Mouse (Mus musculus): ENCODE measurements around the gene Neurog3. TPM values are rescaled to one million over a fixed set of nuclear protein-coding genes. Genes with fewer than 3 reads are reported as not detected.

Neurog3 gene
- total and polyA plus RNA-seq, 3 experiments: not detected

- intact Hi-C loops (cut with DNase I): no loop called here
- peaks cover 4% of the 10 kb centered on the region for H3K27me3 ChIP-seq (ENCODE audit: control insufficient read depth, insufficient read depth, low read length)
- no peak for TF ChIP-seq EP300 (IDR thresholded peaks at IDR 0.05; ENCODE audit: insufficient read depth, low read depth, low read length)
- TF ChIP-seq CTCF (IDR thresholded peaks at IDR 0.05): no peak
- no peak for TF ChIP-seq POLR2A (IDR thresholded peaks at IDR 0.05; ENCODE audit: insufficient read depth, low read depth, low read length)
These were observed 25.8 kb upstream of the Neurog3 start for GRCm38 (mm10) chr10:62107048-62107447.

DNA sequence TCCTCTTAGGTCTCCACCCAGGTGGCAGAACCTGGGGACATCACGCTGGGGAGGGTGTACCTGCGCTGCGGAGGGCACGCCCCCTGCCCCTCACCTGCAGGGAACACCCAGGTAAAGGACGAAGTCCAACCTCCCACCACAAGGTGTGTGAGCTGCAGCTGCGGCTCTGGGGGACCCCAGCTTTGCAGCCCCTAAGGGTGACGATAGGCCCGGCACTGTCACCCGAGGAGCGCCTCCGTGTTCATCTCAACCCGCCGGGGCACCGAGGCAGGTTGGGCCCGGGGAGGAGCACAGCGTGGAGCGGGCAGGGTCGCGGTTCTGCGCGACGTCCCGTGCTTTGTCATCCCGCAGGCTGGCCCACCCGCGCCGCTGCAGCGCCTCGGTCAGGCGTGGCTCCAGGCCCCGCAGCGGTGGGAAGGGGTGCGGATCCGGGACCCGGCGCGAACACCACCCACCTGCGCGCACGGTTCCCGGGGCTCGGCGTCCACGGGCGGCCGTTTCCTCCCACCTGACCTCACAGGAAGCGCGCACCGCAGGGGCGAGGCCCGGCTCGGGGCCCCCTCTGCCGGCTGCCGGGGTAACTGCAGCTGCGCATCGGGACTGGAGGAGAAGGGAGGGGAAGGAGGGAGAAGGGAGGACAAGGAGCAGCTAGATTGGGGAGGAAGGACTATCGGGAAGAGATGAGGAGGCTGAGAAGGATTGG, 22.2 kb upstream of the Neurog3 start:
- under 1% methylated on average over 57 of the region's 57 CpGs for WGBS
- TF ChIP-seq EP300 (IDR thresholded peaks at IDR 0.05; ENCODE audit: insufficient read depth, low read depth, low read length) (no peak), CTCF (IDR thresholded peaks at IDR 0.05) (peak; percentile 98; the same call in 1 of the 2 replicates)
- H3K36me3 ChIP-seq (ENCODE audit: control insufficient read depth, insufficient read depth, low read length): no peaks in the 10 kb centered on the region
- no peaks in the 10 kb centered on the region for H3K79me2 ChIP-seq (replicated peaks; ENCODE audit: control insufficient read depth, insufficient read depth, low read length)
- H3K4me3 ChIP-seq: peak overlapping the region; percentile 77
- peak overlapping the region; percentile 94 for H3K9ac ChIP-seq (ENCODE audit: low read depth, low read length)
- H3K4me1 ChIP-seq (ENCODE audit: control insufficient read depth, insufficient read depth, low read length): no peaks in the 10 kb centered on the region
- peak overlapping the region; percentile 28; the same call in 1 of the 2 replicates for H3K27ac ChIP-seq
- intact Hi-C loops (cut with DNase I): no loop called here
- peak; percentile 78 to 85 for DNase-seq
- peaks cover 4% of the 10 kb centered on the region for H3K27me3 ChIP-seq (ENCODE audit: control insufficient read depth, insufficient read depth, low read length)

More at GRCm38 (mm10) chr10:62107048-62107447, 25.8 kb upstream of the Neurog3 start:
- Histone ChIP-seq H3K79me2 (replicated peaks; ENCODE audit: control insufficient read depth, insufficient read depth, low read length) (no peaks in the 10 kb centered on the region), H3K27ac (no peak overlapping the region), H3K4me3 (no peak overlapping the region), H3K36me3 (ENCODE audit: control insufficient read depth, insufficient read depth, low read length) (no peaks in the 10 kb centered on the region), H3K9ac (ENCODE audit: low read depth, low read length) (no peak overlapping the region), H3K4me1 (ENCODE audit: control insufficient read depth, insufficient read depth, low read length) (no peaks in the 10 kb centered on the region)
- DNase-seq: no peak
- 70% methylated on average over 9 of the region's 9 CpGs for WGBS

- no peak overlapping the region for H3K9ac ChIP-seq (ENCODE audit: low read depth, low read length)
- H3K27ac ChIP-seq: no peak overlapping the region
- H3K79me2 ChIP-seq (replicated peaks; ENCODE audit: control insufficient read depth, insufficient read depth, low read length): no peaks in the 10 kb centered on the region
- peak overlapping the region; percentile 77 for H3K4me3 ChIP-seq
- H3K4me1 ChIP-seq (ENCODE audit: control insufficient read depth, insufficient read depth, low read length): no peaks in the 10 kb centered on the region
- intact Hi-C loops (cut with DNase I): no loop called here
- WGBS: 43% methylated on average over 6 of the region's 6 CpGs
- no peaks in the 10 kb centered on the region for H3K36me3 ChIP-seq (ENCODE audit: control insufficient read depth, insufficient read depth, low read length)
- no peak for TF ChIP-seq EP300 (IDR thresholded peaks at IDR 0.05; ENCODE audit: insufficient read depth, low read depth, low read length)
- no peak for TF ChIP-seq CTCF (IDR thresholded peaks at IDR 0.05)
- no peak for TF ChIP-seq POLR2A (IDR thresholded peaks at IDR 0.05; ENCODE audit: insufficient read depth, low read depth, low read length)
- H3K27me3 ChIP-seq (ENCODE audit: control insufficient read depth, insufficient read depth, low read length): peaks cover 4% of the 10 kb centered on the region
- no peak for DNase-seq
These were observed 21.7 kb upstream of the Neurog3 start for GRCm38 (mm10) chr10:62111207-62111576.

- H3K36me3 ChIP-seq (ENCODE audit: control insufficient read depth, insufficient read depth, low read length): no peaks in the 10 kb centered on the region
- no peak overlapping the region for H3K9ac ChIP-seq (ENCODE audit: low read depth, low read length)
- intact Hi-C loops (cut with DNase I): no loop called here
- H3K4me1 ChIP-seq (ENCODE audit: control insufficient read depth, insufficient read depth, low read length): no peaks in the 10 kb centered on the region
- no peaks in the 10 kb centered on the region for H3K79me2 ChIP-seq (replicated peaks; ENCODE audit: control insufficient read depth, insufficient read depth, low read length)
- WGBS: 62% methylated on average over 9 of the region's 9 CpGs
- TF ChIP-seq EP300 (IDR thresholded peaks at IDR 0.05; ENCODE audit: insufficient read depth, low read depth, low read length): no peak
- TF ChIP-seq CTCF (IDR thresholded peaks at IDR 0.05): no peak
- no peak for TF ChIP-seq POLR2A (IDR thresholded peaks at IDR 0.05; ENCODE audit: insufficient read depth, low read depth, low read length)
- no peak overlapping the region for H3K27ac ChIP-seq
- no peak for DNase-seq
- no peak overlapping the region for H3K4me3 ChIP-seq
- peaks cover 4% of the 10 kb centered on the region for H3K27me3 ChIP-seq (ENCODE audit: control insufficient read depth, insufficient read depth, low read length)
These were observed 18.8 kb upstream of the Neurog3 start for GRCm38 (mm10) chr10:62113865-62114647.

GRCm38 (mm10) chr10:62127137-62127536, 5.8 kb upstream of the Neurog3 start:
- no peak overlapping the region for H3K9ac ChIP-seq (ENCODE audit: low read depth, low read length)
- H3K4me3 ChIP-seq: no peak overlapping the region
- H3K27ac ChIP-seq: no peak overlapping the region
- no peaks in the 10 kb centered on the region for H3K36me3 ChIP-seq (ENCODE audit: control insufficient read depth, insufficient read depth, low read length)
- H3K27me3 ChIP-seq (ENCODE audit: control insufficient read depth, insufficient read depth, low read length): peaks cover 1% of the 10 kb centered on the region; the same call in 1 of the 2 replicates
- no peaks in the 10 kb centered on the region for H3K4me1 ChIP-seq (ENCODE audit: control insufficient read depth, insufficient read depth, low read length)
- TF ChIP-seq POLR2A (IDR thresholded peaks at IDR 0.05; ENCODE audit: insufficient read depth, low read depth, low read length) (no peak), EP300 (IDR thresholded peaks at IDR 0.05; ENCODE audit: insufficient read depth, low read depth, low read length) (no peak), CTCF (IDR thresholded peaks at IDR 0.05) (peak; percentile 49)
- WGBS: 39% methylated on average over 6 of the region's 6 CpGs
- intact Hi-C loops (cut with DNase I): no loop called here
- no peaks in the 10 kb centered on the region for H3K79me2 ChIP-seq (replicated peaks; ENCODE audit: control insufficient read depth, insufficient read depth, low read length)
- no peak for DNase-seq
